Mouse (Mus musculus) urinary bladder, adult 18-20 months (tissue): ENCODE measurements at regions not wholly inside any gene's neighbourhood (a gene's known extent, or its start where the extent isn't known, plus 50 kb on each side); places are given as distances from the start of the nearest gene placed in this dataset.

Experiments used
- DNase-seq, 2 experiments: peaks; one replicate each; pipeline ENCODE4 v3.0.0; 2022; ENCODE audit warnings: low spot score in 2 of 2, mixed read lengths in 2 of 2

DNA sequence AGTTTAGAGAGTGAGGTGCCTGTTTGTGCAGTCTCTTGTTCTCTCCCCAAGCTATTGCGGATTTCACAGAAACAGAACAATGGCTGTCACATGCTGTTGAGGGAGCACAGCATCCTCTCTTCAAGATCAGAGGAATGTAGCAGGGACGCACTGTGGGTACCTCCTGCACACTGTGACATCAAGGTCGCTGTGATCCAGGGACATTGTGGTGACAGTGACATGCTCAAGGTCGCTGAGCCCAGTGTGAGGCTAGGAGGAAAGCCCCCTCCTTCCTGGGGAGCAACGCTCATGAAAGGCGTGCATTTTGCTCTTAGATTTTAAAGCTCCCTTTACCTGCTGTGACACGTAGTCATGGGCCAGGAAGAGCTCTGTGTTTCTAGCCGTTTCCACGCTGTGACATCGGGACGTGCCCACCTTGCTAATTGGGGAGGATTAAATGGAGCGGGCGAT, 248.5 kb upstream of the Myt1l start:
- no peak for DNase-seq

DNA sequence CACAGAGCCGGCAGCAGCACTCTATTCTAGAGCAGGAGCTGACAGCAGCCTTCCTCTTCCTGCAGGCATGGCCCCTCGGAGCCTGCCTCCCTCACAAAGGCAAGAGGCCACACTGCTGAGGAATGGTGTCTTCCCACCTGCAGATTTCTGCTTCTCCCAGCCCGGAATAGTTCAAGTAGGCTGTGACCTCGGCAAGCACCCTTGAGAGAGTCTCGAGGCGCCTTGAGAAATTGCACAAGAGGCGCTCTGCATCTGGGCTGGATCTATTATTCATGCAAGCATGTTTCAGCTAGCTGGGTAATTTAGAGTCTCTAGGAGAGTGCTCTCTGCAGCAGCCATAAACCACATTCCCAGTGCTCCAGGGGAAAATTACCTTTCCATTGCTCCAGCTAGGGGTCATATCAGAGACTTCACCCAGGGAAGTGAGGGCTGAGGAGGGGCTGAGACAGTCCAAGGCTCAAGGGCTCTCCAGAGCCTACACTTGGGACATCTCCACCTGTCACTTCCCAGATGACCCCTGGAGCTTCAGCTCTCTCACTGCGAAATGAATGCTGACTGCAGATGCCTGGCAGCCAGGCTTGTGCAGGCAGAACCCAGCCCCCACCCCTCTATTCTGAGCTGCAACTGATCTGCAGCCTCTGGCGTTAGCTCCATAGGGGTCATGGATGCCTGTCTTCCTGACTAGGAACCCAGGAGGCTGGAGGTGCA, 247.9 kb upstream of the Myt1l start:
- no peak for DNase-seq

- DNase-seq: no peak
Observed at GRCm38 (mm10) chr12:29280861-29281630, 247.1 kb upstream of the Myt1l start.

GRCm38 (mm10) chr12:29288801-29289200, 239.4 kb upstream of the Myt1l start:
- DNase-seq: no peak

DNA sequence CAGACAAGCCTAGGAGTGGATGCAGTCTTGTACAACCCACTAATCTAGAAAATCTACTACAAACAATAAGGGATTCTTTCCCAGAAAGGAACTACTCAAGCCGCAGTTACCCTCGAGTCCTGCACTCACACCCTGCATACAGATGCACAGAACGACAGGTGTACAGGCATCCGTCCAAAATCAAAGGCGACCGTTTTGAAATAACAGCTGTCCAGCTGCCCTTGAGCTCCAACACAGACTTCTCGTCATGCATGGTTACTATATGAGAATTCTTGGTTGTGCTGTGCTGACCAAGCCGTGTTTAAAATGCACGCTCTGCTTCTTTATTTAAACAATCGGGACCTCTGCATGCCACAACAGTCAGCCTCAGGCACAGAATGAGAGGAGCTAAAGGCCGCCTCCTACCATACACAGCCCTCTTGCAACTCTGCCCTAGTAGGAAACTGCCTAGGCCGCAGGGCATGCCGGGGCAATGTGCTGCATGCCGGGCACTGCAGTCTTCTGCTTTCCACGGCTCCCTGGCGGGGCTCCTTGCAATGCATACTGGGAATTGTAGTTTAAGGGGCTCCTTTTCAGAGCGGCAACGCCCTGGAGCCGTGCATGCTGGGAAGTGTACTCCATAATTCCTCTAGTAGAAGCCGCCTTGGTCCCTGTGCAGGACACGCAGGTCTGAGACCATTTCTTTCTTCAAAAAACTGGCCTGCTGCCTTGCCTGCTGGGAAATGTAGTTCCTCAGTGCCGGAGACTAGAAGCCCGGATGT, 237.4 kb upstream of the Myt1l start:
- DNase-seq: peak; percentile 81 to 96

- DNase-seq: no peak
Observed at GRCm38 (mm10) chr12:29297984-29298383, 230.2 kb upstream of the Myt1l start.

GRCm38 (mm10) chr12:29315636-29316035, 212.5 kb upstream of the Myt1l start:
- no peak for DNase-seq

GRCm38 (mm10) chr12:29321468-29321867, 206.7 kb upstream of the Myt1l start:
- DNase-seq: no peak

DNA sequence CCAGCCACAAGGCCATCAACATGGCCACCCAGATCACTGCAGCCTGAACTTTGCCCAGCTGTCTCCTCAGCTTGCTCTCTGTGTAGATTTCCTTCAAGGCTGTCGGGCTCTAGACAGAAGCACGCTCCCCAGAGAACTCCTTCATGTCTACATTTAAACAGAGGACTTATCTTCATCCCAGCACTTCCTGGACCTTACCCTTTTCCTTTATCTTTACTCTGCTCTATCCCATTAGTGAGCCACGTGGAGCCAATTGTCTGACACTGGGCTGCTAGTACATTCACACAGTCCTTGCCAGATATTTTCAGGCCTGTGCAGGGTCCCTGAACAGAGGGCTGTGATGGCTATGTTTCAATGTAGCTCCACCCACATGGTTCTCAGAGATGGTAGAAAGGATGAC, 204.7 kb upstream of the Myt1l start:
- DNase-seq: no peak

GRCm38 (mm10) chr12:29335839-29336469, 192.2 kb upstream of the Myt1l start:
- no peak for DNase-seq

- DNase-seq: no peak
Observed at GRCm38 (mm10) chr12:29337336-29337735, 190.8 kb upstream of the Myt1l start.

DNA sequence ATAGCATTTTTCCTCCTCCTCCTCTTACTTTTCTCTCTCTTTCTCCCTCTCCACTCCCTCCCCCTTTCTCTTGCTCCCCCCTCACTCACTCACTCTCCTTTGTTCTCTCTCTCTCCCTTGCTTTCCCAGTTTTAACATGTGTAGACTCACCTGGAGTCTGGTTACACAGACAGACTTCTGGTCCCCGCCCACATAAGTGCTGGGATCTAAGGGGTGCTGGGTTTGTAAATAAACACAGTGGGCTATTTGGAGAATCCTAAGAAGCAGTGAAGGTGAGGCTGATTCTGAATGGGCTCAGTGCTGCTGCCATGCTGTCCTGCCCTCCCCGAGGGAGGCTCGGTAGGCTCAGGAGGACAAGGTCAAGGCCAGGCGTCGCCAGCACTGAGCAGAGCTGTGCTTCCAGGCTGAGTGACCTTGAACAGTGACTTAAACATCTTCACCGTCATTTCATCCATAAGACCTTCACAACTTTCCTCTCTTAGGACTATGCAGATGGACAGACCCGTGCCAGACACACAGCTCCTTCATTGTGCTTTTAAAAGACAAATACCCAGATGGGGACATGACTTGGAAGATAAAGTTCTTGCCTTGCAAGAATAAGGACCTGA, 186.7 kb upstream of the Myt1l start:
- DNase-seq: no peak

GRCm38 (mm10) chr12:29343147-29343852, 184.9 kb upstream of the Myt1l start:
- DNase-seq: no peak

DNA sequence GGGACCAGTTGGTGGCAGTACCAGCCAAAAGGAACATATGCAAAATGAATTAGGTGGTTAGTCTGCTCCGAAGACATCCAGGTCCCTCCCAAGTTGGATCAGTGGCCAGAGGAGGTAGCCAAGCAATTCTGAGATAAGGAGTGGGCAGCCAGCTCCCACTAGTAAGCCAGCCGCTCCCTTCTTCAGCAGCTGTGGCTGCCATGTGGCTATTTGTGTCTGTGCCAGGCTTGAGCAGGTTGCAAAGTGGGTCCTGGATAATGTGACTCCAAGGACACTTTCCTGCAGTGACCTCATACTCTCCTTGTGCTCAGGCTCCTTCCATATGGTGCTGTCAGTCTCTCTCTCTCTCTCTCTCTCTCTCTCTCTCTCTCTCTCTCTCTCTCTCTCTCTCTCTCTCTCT, 179.5 kb upstream of the Myt1l start:
- DNase-seq: no peak

DNA sequence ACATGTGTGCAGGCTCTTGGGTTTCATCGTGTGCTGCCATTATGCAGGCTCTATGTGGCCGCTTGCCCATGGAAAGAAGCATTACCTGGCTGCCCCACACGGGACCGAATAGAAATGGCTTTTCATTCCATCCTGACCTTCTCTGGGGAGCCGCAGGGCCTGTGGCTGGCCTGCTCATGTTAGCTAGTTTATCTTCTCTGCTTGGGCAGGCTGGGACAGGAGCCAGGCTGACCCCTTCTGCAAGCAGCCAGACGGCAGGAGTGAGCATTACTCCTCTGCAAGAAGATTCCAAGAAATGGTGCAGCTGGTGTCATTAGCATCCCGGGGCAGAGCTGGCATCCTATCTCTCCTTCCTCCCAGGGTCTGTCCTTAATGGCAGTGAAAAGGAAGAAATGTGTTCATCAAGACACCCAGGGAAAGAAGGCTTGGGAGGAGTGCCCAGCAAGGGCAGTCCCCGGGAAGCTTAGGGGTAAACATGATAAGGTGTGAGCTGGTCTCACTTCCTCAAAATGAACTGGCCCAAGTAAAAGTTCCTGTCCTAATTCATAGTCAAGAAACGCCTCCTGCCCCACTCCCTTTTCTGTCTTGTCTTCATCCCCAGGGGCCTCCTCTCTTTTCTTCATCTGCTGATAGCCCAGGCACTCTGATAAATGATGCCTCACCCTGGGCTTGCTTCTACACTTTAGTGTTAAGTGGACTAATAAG, 178.9 kb upstream of the Myt1l start:
- no peak for DNase-seq

GRCm38 (mm10) chr12:29353777-29354496, 174.2 kb upstream of the Myt1l start:
- DNase-seq: no peak

- no peak for DNase-seq
Observed at GRCm38 (mm10) chr12:29354816-29355215, 173.4 kb upstream of the Myt1l start.

- no peak for DNase-seq
Observed at GRCm38 (mm10) chr12:29356681-29357397, 171.3 kb upstream of the Myt1l start.

DNA sequence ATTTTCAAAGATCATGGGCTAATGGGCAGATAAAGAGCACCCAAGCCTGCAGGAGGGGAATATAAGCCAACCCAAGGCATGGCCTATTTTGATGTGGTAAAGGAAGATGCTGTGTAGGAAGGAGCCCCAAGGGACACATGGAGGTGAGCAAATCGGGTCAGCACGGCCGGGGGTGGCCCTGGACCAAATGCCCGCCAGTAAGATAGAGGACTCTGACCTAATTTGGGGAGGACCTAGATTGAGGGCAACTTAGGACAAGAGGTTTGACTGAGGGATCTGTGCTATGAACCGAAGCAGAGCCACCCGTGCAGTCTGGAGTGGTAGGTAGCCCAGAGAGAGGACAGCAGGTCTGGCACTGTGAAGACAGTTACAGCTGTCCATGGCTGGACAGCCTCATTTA, 166.9 kb upstream of the Myt1l start:
- no peak for DNase-seq
